Mouse (Mus musculus) embryonic facial prominence, embryonic 15.5 days (tissue): ENCODE measurements at regions not wholly inside any gene's neighbourhood (a gene's known extent, or its start where the extent isn't known, plus 50 kb on each side); places are given as distances from the start of the nearest gene placed in this dataset.
A peak's percentile ranks its signal among the peaks of the same experiment; 100 is the strongest.
"Not testable (repeated sequence)": the region's sequence is repeated elsewhere in the genome, so short reads cannot be mapped to it uniquely, and the experiment has no call there.

Experiments used
- ATAC-seq: fragments of 200-750 bp; cut with Nextera tagmentation; 2 replicates; pipeline ENCODE4 v1.8.0; 2017; ENCODE audit warnings: low read depth, moderate TSS enrichment; ENCODE audit not compliant: insufficient number of reproducible peaks, low FRiP score, low TSS enrichment
- H3K27ac ChIP-seq: fragments of 300-500 bp; sonication (generic); replicated peaks from 2 replicates; pipeline ENCODE4 v1.5.1; 2015; ENCODE audit warnings: mild to moderate bottlenecking, inconsistent platforms
- H3K27me3 ChIP-seq: fragments of 300-500 bp; sonication (generic); 2 replicates; pipeline ENCODE4 v1.6.1; 2015; ENCODE audit warnings: inconsistent platforms
- H3K36me3 ChIP-seq: fragments of 300-500 bp; sonication (generic); 2 replicates; pipeline ENCODE4 v1.6.1; 2015; ENCODE audit warnings: mild to moderate bottlenecking, inconsistent platforms
- H3K4me1 ChIP-seq: fragments of 300-500 bp; sonication (generic); 2 replicates; pipeline ENCODE4 v1.6.1; 2015; ENCODE audit warnings: inconsistent platforms
- H3K4me2 ChIP-seq: fragments of 300-500 bp; sonication (generic); replicated peaks from 2 replicates; pipeline ENCODE4 v1.6.1; 2015; ENCODE audit warnings: mild to moderate bottlenecking, inconsistent platforms
- H3K4me3 ChIP-seq: fragments of 300-500 bp; sonication (generic); replicated peaks from 2 replicates; pipeline ENCODE4 v1.5.1; 2015; ENCODE audit warnings: mild to moderate bottlenecking, inconsistent platforms
- H3K9ac ChIP-seq: fragments of 300-500 bp; sonication (generic); 2 replicates; pipeline ENCODE4 v1.6.1; 2015; ENCODE audit warnings: inconsistent platforms
- H3K9me3 ChIP-seq: fragments of 300-500 bp; sonication (generic); replicated peaks from 2 replicates; pipeline ENCODE4 v1.6.1; 2016; ENCODE audit warnings: inconsistent platforms
- WGBS: fragments of 180-500 bp; shearing (Covaris S2); methylation state at CpG from one replicate; pipeline ENCODE4 v1.1.7; 2015; 5-methylcytosine and 5-hydroxymethylcytosine counted together

- Histone ChIP-seq H3K4me2 (no peak overlapping the region), H3K9me3 (no peaks in the 10 kb centered on the region), H3K9ac (no peak overlapping the region), H3K4me1 (no peaks in the 10 kb centered on the region), H3K27ac (no peak overlapping the region), H3K4me3 (no peak overlapping the region), H3K36me3 (no peaks in the 10 kb centered on the region), H3K27me3 (no peaks in the 10 kb centered on the region)
- ATAC-seq: no peak
- 90% methylated on average over 6 of the region's 6 CpGs for WGBS
Observed at GRCm38 (mm10) chr10:68999610-69000009, 151.6 kb upstream of the Rhobtb1 start.

- H3K36me3 ChIP-seq: no peaks in the 10 kb centered on the region
- 0 out of 2 replicates have a peak, but pooled peaks cover 6% of the 10 kb centered on the region for H3K4me1 ChIP-seq
- H3K9ac ChIP-seq: no peak overlapping the region
- WGBS: 87% methylated on average over 12 of the region's 12 CpGs
- no peak overlapping the region for H3K27ac ChIP-seq
- no peak for ATAC-seq
- no peaks in the 10 kb centered on the region for H3K27me3 ChIP-seq
- no peak overlapping the region for H3K4me3 ChIP-seq
- H3K4me2 ChIP-seq: no peak overlapping the region
- no peaks in the 10 kb centered on the region for H3K9me3 ChIP-seq
Observed at GRCm38 (mm10) chr10:69001654-69002435, 149.4 kb upstream of the Rhobtb1 start.

- Histone ChIP-seq H3K4me1 (0 out of 2 replicates have a peak, but pooled peaks cover 6% of the 10 kb centered on the region), H3K9ac (no peak overlapping the region), H3K36me3 (no peaks in the 10 kb centered on the region), H3K27me3 (no peaks in the 10 kb centered on the region), H3K9me3 (no peaks in the 10 kb centered on the region), H3K27ac (no peak overlapping the region), H3K4me2 (no peak overlapping the region), H3K4me3 (no peak overlapping the region)
- ATAC-seq: no peak
- WGBS: 42% methylated on average over 9 of the region's 9 CpGs
Observed at GRCm38 (mm10) chr10:69005199-69005872, 145.9 kb upstream of the Rhobtb1 start.

- WGBS: 90% methylated on average over 8 of the region's 8 CpGs
- H3K4me3 ChIP-seq, H3K27ac ChIP-seq, H3K9ac ChIP-seq, H3K4me2 ChIP-seq, H3K4me1 ChIP-seq, H3K9me3 ChIP-seq, H3K27me3 ChIP-seq, ATAC-seq, H3K36me3 ChIP-seq: not testable (repeated sequence)
Observed at GRCm38 (mm10) chr10:69008679-69009078, 142.6 kb upstream of the Rhobtb1 start.

GRCm38 (mm10) chr10:69020811-69021743, 130.2 kb upstream of the Rhobtb1 start:
- Histone ChIP-seq H3K4me2 (no peak overlapping the region), H3K9me3 (no peaks in the 10 kb centered on the region), H3K4me3 (no peak overlapping the region), H3K4me1 (no peaks in the 10 kb centered on the region), H3K9ac (no peak overlapping the region), H3K36me3 (no peaks in the 10 kb centered on the region), H3K27me3 (no peaks in the 10 kb centered on the region), H3K27ac (no peak overlapping the region)
- no peak for ATAC-seq
- 74% methylated on average over 30 of the region's 30 CpGs for WGBS

GRCm38 (mm10) chr10:69033410-69033809, 117.8 kb upstream of the Rhobtb1 start:
- Histone ChIP-seq H3K9me3 (no peaks in the 10 kb centered on the region), H3K4me2 (no peak overlapping the region), H3K36me3 (no peaks in the 10 kb centered on the region), H3K4me1 (no peaks in the 10 kb centered on the region), H3K27me3 (no peaks in the 10 kb centered on the region), H3K4me3 (no peak overlapping the region), H3K9ac (no peak overlapping the region), H3K27ac (no peak overlapping the region)
- no peak for ATAC-seq
- 74% methylated on average over 9 of the region's 9 CpGs for WGBS

- no peak overlapping the region for H3K4me2 ChIP-seq
- WGBS: 62% methylated on average over 2 of the region's 2 CpGs
- ATAC-seq: no peak
- no peak overlapping the region for H3K9ac ChIP-seq
- H3K4me1 ChIP-seq: no peaks in the 10 kb centered on the region
- H3K36me3 ChIP-seq: no peaks in the 10 kb centered on the region
- H3K27ac ChIP-seq: no peak overlapping the region
- no peaks in the 10 kb centered on the region for H3K27me3 ChIP-seq
- no peak overlapping the region for H3K4me3 ChIP-seq
- H3K9me3 ChIP-seq: no peaks in the 10 kb centered on the region
Observed at GRCm38 (mm10) chr10:69034390-69035120, 116.7 kb upstream of the Rhobtb1 start.

GRCm38 (mm10) chr10:69035536-69035935, 115.7 kb upstream of the Rhobtb1 start:
- not testable (repeated sequence) for H3K4me3 ChIP-seq, H3K27ac ChIP-seq, H3K4me1 ChIP-seq, H3K4me2 ChIP-seq, H3K27me3 ChIP-seq, H3K9ac ChIP-seq, ATAC-seq, H3K9me3 ChIP-seq, H3K36me3 ChIP-seq
- 72% methylated on average over 4 of the region's 4 CpGs for WGBS

GRCm38 (mm10) chr10:69036096-69036495, 115.1 kb upstream of the Rhobtb1 start:
- Histone ChIP-seq H3K4me3 (no peak overlapping the region), H3K27ac (no peak overlapping the region), H3K36me3 (no peaks in the 10 kb centered on the region), H3K9me3 (no peaks in the 10 kb centered on the region), H3K4me1 (no peaks in the 10 kb centered on the region), H3K9ac (no peak overlapping the region), H3K4me2 (no peak overlapping the region), H3K27me3 (no peaks in the 10 kb centered on the region)
- ATAC-seq: no peak
- 91% methylated on average over 2 of the region's 2 CpGs for WGBS

- 19% methylated on average over 12 of the region's 12 CpGs for WGBS
Observed at GRCm38 (mm10) chr10:69044171-69044651, 107.0 kb upstream of the Rhobtb1 start.

More at GRCm38 (mm10) chr10:69044171-69044651, 107.0 kb upstream of the Rhobtb1 start:
- Histone ChIP-seq H3K4me3 (no peak overlapping the region), H3K9ac (no peak overlapping the region), H3K9me3 (no peaks in the 10 kb centered on the region), H3K4me2 (no peak overlapping the region), H3K36me3 (no peaks in the 10 kb centered on the region), H3K4me1 (peaks cover 26% of the 10 kb centered on the region), H3K27me3 (no peaks in the 10 kb centered on the region), H3K27ac (peak overlapping the region; percentile 68)
- no peak for ATAC-seq
